Mouse (Mus musculus) kidney, postnatal 14 days (tissue): ENCODE measurements at regions not wholly inside any gene's neighbourhood (a gene's known extent, or its start where the extent isn't known, plus 50 kb on each side); places are given as distances from the start of the nearest gene placed in this dataset.
A peak's percentile ranks its signal among the peaks of the same experiment; 100 is the strongest.

ENCODE experiments used
- DNase-seq: peaks from one replicate; pipeline ENCODE4 v3.0.0; 2022; ENCODE audit warnings: mixed read lengths

DNA sequence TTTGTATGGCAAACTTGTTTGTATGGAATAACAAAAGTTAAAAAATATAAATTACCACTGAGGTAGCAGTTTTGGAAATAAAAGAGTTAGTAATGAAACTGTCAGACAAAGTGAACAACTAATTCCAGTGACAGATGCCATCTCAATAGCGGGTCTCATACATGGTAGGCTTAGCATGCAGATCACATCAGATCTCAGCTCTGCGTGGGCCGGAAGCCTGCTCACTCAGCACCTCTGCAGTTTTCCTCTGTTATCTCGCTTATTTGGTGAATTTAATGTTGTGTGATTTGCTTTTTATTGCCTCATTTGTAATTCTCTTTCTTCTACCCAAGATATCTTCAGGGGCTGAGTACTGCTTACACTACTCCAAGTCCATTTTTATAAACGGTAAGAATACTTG lies 527.9 kb downstream of the Tm4sf1 start:
- no peak for DNase-seq

DNA sequence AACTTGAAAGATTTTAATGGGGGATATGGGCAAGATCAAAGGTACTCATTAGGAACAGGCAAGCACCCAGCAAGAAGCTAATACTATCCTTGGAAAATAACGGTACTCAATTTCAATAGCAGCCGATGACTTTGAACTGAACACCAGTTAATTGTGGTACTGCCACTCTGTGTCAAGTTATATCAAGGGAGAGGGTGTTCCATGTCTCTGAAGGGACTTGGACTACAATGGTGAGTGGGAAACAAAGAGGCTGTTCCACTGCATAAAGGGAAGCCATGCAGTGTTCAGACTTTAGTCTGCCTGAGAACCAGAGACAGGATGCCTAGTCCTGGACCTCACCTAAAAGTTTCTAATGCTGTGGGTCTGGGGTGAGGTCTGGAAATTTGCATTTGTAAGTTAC lies 531.6 kb downstream of the Tm4sf1 start:
- no peak for DNase-seq

DNA sequence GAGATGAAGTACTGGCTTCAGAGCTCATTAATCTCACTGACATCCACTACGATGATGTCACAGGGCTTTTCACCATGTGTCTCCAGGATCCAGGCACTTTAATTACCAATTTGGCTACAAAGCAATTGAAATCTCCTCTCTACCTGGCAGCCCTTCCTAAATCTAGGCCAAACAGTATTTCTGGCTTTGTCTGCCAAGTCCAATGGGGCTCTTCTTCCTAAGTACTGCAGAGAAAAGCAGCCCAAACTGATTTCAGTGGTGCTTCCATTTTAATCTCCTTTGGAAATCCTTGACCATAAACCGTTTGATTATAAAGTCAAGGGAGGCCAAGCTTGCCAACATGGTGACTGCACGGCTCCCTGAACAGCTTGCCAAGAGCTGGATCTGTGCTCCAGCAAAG lies 534.7 kb downstream of the Tm4sf1 start:
- no peak for DNase-seq

DNA sequence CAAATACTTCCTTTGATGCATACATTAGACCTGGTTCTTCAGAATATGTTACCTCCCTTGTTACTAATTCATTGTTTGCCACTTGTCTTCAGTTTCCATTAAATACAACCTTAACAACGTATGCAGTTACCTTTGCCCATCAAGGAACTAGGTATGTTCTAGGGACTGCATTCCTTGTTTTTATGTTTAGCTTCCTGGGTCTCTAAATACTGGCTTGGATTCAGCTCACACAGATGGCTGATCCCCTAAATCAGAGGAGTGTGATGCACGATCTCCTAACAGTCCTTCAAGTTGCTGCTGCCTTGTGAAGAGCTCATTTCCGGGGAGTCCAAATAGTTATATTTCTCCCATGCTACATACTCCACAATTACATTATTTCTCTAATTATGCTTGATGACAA lies 537.5 kb downstream of the Tm4sf1 start:
- no peak for DNase-seq

DNA sequence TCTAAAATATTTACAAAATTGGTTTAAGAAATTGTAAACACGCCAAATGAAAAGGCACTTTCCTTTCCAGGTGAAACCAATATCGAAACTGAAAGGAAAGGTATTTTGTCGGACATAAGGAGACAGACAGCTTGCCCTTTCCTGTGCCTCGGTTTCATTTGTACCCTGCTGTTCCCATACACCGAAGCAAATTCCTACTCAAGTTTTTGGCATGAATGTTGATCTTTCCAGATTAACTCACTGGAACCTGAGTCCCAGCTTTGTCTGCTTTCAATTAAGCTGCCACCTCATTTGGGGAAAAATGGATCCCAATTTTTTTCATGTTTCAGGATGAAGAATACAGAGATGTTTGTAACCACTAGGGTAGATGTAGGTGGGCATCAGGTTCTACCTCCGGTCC lies 537.9 kb downstream of the Tm4sf1 start:
- no peak for DNase-seq

DNA sequence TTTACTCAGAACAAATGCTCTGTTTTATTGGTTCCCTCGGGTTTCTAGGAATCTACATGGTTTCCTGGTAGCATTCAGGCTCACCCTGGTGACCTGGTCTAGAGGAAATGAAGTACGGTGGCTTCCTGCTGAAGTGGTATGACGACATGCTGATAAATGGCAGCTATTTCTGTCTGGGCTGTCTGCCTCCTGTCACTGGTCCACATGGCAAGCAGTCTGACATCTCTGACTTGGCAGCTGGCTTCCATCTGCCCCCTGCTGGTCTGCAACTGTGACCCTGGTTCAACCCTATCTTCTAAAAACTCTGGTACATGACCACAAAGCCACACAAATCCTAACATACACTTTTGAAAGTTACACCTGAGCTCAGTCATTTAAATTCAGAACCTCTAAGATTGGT lies 548.1 kb downstream of the Tm4sf1 start:
- peak; percentile 31 for DNase-seq

DNA sequence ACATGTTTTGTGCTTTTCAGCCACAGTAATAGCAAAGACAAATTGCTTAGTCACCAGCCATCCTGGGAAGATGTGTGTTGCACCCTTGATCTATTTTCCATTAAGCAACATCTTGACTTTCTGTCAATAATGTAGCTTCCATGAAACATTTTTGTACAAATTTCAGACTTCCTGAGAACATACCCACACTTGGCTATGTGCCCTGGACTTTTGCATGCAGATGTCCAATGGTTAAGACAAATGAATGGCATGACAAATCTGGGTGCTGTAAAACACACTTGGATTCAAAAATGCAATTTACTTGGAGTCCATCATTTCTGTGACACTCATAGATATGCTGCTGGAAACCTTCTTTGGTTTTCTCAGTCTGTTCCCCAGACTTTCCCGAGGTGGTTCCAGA lies 549.9 kb downstream of the Tm4sf1 start:
- no peak for DNase-seq

DNA sequence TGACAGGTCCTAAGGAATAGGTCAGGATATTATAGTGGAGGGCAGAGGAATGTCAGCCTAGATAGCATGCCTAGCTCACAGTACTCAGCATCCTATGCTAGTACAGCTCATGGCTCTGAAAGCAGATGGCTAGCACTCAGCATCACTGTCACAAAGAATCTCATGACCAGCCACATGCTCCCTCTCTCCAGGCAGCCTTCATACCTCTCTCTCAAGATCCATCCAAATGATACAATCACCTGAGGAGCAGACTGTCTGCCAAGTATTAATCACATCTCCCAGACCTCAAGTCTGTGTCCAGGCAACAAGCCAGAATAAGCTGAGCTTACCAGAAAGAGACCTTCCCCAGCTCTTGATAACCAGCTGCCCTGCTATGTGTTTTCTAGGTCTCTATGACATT lies 557.4 kb upstream of the Nbea start:
- no peak for DNase-seq

DNA sequence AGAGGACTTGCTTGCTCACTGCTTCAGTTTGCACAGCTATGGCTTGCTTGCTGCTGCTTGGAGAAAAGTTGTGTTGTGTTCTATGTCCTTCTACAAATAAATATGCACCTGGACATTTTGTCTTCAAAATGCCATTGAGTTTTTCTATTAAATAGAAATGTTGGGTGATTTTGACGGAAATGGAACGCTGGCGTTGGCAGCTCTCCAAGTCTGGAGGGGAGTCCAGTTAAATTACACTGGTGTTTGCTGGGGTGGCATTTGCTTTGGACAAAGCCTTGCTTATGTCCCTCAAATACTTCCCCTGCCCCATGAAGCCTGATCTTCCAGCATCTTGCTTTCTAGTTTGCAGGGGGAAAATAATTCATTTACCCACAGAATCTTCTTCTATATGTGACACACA lies 556.0 kb upstream of the Nbea start:
- no peak for DNase-seq

DNA sequence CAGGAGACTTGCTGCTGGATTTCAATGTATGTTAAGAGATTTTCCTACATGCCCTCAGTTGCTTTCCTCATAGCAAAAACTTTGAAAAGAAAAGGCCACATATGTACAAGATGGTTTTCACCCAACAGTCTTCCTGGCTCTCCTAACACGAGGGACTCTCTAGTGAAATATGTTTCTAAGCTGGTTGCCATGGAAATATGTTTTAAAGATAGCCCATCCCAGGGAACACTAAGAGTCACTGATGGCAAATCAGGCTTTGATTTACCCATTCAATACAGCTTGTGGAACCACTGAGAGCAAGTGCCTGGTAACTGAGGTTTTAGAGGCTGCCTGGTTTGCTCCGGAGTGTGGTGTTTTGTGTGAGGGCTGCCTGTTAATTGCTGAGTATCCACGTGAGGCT lies 547.3 kb upstream of the Nbea start:
- no peak for DNase-seq

DNA sequence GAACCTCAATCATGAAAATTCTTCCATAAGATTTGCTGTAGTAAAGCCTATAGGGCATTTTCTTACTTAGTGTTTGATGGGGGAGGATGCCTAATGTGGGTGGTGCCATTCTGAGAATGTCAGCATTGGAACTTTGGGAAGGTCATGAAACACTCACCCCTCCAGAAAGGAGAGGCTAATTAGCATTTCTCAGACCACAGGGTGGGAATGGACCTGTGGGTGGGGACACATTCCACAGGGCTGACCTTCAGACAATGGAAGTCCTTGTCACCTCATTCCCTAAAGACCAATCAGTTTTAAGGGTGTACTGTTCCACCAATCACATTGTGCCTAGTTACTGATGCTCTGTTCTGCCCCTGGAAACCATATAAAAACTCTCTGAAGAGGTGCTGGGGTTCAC lies 541.5 kb upstream of the Nbea start:
- no peak for DNase-seq

DNA sequence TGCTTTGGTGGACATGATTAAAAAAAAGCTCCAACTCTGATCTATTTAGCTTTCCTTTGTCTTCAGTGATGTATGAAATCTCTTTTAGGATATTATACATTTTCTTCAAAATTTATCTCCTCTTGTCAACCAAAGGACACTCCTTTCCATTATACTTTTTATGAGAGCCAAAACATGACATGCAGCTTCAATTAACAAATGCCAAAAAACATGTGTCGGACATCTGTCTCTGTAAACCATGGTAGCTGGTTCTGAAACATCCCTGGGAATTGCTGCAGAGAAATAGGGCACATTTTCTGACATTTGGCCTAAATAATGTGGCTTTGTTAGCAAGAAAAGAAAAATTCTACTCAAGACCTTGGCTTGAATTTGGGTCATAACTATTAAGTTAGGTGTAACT lies 524.8 kb upstream of the Nbea start:
- no peak for DNase-seq

DNA sequence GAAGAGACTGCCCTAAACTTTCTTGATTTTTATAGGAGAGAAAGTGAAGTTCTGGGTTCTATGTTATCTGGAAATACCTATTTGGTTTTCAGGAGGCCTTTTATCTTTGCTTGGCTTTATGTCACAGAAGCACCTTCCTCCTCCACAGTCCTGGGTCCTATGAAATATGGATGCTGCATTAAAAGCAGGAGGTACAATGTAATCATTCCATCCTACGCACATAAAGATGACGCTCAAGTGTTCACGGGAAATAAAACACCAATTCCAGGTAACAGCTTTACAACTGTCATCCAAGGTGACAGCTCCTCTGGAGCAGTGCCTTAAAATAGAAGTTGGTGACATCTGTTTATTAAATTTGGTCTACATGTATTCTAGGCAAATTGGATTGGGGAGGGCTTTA lies 523.8 kb upstream of the Nbea start:
- no peak for DNase-seq

DNA sequence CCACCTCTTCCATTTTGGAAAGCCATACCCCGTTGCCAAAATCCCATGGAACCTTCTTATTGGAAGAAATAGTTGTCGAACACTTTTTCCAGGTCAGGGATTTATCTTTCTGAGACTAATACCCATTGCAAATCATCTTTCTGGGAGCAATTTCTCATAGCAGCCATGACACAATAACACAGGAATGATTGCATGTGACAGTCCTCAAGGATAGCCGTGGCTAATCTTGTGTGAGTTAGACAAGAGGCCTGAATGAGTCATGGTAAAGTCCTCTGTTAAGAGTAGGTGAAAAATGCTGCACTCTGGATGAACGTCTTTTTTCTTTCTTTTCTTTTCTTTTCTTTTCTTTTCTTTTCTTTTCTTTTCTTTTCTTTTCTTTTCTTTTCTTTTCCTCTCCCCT lies 522.5 kb upstream of the Nbea start:
- no peak for DNase-seq

DNA sequence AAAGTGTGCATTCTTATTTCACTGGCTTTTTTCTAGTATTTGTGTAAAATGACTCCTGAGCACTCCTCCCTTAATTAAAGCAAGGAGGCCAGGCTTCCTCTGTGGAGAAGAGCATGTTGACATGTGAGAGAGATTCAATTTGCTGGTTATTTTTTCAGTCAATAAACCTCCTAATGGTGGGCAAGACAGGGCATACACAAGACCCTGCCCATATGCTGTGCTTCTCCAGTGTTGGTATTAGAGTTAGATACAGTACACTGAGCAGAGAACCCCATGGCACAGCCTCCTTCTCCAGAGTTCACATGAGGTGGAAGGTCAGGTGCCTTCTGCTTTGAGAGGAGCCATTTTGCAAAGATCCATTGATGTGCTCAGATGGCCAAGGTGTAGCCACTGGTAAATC lies 515.4 kb upstream of the Nbea start:
- no peak for DNase-seq

DNA sequence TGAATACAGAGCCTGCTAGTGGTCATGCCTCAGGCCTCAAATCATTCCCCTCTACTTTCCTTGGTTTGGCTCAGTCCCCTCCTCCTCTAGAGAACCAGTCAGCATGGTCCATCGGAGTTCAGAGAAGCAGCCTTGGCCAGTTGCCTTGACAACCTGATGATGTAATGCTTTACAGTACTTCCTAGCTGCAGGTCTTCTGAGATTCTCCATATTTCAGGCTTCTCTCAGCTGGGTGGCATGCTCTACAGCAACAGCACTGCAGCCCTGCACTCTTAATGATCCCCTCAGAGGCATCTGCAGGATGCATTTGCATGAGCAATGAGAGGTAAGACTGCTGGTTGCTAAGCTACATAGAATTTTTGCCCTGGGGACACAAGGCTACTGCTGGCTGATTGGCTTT lies 514.7 kb upstream of the Nbea start:
- peak; percentile 23 for DNase-seq

DNA sequence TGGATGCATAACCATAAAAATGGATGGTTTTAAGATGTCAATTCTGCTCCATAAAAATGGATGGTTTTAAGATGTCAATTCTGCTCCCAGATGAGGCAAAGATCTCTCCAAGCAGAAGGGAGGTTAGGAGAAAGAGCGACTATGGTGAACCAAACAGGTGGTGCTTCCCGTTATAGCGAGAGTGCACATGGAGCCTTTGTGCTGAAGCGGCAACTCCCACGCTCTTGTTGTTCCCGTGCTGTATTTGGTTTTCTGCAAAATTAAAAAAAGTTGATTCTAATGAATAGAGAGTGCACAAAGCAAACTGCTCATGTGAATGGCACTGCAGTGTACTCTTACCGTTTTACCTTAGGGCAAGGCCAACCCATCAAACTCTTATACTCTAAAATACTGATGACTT lies 497.5 kb upstream of the Nbea start:
- DNase-seq = no peak

DNA sequence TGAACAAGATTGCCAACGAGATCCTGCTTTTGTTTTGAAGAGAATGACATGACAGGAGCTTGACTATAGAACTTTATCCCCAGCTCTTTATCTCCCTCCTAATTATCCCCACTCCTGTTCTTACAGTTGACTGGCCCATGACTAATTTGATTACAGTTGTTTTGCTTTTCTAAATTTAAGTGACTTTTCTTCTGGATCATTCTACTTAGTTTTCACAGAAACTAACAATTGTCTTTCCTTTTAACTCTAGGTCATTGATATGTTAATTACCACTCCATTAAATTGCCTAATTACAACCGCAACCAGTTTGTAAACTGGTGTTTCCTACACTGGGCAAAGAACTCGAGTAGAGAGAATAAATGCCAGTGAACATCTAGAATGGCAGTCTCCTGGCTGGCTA lies 485.3 kb upstream of the Nbea start:
- no peak for DNase-seq

DNA sequence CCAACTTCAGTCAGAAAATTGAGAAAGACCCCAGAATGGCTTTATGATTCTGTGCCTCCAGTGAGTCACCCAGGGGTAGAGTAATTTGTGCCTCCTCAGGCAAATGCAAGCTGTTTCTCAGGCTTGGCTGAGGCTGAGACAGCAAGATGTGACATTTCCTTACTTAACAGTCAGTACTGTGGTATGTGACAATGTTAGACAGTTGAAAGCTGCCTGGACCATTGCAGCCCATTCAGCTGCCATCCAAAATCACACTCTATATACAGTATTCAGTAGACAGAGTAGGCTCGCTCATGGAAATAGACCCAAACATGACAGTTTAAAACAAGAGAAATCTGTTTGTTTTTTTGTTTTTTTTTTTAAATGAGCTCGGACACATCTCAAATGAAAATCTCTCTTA lies 477.1 kb upstream of the Nbea start:
- no peak for DNase-seq

DNA sequence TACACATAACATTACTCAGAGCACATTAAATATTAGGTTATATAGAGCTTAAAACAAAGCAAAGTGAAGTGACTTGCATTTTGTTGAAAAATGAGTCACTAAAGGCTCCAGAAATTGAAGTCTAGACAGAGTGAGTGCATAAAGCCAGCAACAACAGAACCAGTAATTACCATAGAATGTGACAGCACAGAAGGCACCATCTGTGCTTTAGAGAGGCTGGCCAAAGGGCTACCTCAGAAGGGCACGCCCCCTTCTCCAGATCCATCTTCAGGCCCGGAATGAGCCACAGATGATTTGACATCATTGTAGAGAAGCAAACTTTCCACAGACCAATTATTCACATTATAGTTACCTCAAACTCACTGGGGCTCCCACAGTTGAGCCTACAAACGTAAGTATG lies 463.8 kb upstream of the Nbea start:
- DNase-seq = no peak
